Mouse (Mus musculus) cerebellum, adult 11 months (tissue): ENCODE data around the gene Mrgpre.

Experiments used
- DNase-seq: peaks from one replicate; pipeline ENCODE4 v3.0.0; 2022

Mrgpre gene

DNA sequence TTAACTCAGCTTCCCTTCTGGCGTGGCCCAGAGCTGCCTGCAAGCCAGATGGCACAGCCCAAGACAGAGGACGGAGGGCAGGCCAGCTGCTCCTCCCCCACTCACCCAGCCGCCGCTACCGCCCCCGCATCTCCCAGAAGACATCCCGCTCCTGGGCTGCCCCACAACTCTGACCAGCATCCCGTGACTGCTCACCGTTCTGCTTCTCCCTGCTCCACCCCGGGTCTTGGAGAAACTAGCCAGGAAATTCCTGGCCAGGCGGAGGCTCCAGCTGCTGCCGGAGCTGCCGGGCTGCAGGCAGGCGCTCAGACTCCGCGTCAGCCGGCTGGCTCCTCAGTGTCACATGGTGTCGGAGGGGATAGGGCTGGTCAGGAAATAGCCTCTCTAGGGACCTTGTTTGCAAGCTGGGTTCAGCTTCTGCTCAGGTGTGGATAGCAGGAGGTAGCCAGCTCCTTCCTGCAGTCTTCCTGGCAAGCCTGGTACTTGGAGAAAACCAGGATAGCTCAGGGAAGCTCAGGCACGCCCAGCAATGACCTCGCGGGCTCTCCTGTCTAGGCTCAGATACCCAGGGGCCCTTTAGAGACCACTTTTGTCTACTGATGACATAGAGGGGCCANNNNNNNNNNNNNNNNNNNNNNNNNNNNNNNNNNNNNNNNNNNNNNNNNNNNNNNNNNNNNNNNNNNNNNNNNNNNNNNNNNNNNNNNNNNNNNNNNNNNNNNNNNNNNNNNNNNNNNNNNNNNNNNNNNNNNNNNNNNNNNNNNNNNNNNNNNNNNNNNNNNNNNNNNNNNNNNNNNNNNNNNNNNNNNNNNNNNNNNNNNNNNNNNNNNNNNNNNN is at the start of gene Mrgpre:
Gene Mrgpre (minus strand): TSS at position 505 of the 834 bp plus-strand sequence.
- peak; percentile 26 for DNase-seq

DNA sequence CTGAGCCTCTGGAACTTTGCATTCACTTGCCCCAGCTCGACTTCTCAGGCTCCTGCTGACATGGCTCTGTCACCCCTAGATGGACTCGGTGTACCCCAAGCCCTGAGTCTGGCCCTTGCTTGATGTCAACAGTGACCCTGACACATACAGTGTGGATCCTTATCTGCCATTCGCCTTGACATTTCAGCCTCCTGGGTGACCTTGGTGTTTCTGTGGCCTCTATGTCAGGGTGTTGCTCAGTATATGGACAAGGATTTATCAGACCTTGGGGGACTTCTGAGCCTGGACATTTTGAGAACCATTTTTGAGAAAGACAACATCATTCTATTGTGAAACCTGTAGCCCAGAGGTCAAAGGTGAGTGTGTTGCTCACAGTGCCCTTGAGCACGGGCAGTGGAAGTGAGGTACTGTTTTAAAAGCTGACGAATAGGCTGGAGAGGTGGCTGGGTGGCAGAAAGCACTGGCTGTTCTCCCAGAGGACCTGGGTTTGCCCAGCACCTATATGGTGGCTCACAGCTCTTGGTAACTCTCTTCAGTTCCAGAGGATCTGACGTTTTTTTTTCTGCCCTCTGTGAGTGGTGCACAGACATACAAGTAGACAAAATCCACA is 49.4 kb upstream of the Mrgpre start:
- no peak for DNase-seq

DNA sequence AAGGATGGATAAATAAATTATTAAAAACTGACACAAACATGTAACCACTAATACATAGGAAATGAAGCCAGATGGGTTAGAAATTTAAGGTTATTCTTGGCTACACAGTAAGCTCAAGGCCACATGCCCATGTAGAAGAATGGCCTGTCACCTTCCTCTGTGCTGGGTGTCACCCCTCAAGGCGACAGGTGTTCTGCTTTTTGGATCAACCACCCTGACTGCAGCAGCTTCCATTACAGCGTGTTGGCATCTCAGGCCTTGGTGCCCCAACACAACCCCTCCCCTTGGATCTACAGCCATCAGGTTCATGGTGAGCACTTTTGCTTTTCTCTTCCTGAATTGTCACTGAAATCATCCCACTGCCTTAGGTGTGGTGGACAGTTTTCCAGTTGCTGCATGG is 48.3 kb upstream of the Mrgpre start:
- no peak for DNase-seq

DNA sequence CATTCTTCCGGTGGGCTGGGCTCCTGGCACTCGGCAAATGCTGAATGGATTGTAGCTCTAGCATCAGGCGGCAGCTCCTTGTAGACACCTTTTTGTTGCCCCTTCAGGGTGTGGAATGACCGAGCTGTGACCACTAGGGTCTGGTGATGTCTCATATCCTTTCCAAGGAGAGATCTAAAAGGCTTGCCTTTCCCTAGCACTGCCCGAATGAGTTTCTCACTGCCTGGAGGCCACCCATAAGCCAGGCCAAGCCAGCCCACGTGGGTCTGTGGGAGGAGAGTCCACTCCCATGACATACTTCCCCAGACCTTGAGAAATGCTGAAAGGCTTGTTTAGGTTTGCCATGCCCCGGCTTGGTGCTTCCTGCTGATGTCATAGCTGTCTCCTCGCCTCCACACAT is 47.9 kb upstream of the Mrgpre start:
- no peak for DNase-seq

DNA sequence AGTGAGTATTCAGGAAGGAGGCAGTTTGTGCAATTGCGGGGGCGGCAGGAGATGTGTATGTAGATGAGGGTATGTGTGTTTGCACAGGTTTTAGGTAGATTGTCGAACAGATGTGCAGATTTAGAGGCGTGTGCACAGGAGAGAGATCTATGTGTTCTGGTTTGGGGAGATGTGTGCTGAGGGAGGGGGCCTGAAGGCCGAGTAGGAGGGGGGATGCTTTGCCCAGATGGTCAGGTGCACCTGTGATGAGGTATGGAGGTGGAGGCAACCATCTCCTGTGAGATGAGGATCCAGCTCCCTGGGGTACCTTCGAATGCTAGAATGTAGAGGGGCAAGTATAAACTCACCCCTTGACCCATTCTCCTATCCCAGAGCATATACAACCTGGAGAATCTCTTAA is 46.1 kb upstream of the Mrgpre start:
- DNase-seq = peak; percentile 20

DNA sequence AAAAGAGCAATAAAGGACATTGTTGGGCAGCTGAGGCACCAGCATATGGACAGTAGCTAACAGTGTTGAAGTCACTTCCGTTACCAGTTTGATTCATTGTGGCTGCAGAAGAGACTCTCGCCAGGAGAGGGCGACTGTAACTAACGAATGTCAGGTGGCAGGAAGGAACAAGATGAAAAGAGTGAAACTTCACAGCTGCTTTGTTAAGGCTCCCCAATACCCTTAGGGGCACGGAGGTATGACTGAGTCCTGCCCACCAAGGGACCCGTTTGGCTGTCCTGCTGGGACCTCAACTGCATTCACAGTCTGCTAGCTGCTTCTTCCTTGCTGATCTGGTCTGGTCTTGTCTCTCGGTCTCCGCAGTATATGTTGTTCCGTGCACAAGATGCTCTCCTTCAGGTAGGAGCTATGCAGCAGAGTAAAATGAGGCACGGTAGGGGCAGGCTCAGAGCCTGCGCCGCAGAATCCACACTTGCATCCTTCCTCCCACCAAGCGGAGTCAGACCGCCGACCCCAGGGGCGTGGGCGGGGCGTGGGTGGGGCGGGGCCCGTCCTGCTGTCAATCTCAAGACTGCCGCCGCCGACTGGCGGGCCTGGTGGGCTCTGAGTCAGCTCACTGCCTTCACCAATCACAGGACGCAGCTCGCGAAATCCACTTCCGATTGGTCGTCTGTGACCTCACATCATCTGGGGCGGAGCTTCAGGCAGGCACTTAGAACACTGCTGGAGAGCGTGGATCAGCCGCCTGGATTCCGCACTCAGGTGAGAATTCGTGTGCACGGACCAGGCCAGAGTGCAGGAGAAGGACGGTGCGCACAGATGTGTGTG is 45.4 kb upstream of the Mrgpre start:
- DNase-seq = peak; percentile 92

DNA sequence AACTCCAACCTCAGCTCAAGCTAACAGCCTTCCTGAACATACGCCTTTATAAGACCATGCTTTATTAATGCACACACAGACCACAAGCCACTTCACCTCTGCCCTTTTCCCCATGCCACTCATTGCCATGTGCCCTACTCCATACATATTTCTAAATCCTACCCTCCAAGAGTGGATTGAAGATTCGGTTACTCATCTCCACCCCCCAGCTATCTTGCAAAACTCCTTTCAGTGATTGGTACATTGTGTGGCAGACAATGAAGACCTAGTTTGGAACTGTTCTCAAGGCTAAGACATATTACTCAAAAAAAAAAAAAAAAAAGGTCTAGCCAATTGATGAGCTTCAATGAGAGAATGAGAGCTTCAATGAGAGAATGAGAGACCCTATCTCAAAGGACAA is 42.7 kb upstream of the Mrgpre start:
- DNase-seq = no peak

DNA sequence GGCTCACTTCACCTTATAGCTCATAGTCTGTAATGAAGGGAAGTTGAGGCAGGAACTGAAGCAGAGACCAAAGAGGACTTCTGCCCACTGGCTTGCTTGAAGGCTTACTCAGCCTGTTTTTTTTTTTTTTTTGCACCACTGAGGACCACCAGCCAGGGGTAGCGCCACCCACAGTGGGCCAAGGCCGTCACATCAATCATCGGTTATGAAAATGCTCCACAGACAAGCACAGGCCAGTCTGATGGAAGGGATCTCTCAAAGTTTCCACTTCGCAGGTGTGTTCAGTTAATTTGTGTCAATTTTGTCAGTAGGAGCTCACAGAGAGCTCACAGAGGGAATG is 38.9 kb upstream of the Mrgpre start:
- DNase-seq = no peak

DNA sequence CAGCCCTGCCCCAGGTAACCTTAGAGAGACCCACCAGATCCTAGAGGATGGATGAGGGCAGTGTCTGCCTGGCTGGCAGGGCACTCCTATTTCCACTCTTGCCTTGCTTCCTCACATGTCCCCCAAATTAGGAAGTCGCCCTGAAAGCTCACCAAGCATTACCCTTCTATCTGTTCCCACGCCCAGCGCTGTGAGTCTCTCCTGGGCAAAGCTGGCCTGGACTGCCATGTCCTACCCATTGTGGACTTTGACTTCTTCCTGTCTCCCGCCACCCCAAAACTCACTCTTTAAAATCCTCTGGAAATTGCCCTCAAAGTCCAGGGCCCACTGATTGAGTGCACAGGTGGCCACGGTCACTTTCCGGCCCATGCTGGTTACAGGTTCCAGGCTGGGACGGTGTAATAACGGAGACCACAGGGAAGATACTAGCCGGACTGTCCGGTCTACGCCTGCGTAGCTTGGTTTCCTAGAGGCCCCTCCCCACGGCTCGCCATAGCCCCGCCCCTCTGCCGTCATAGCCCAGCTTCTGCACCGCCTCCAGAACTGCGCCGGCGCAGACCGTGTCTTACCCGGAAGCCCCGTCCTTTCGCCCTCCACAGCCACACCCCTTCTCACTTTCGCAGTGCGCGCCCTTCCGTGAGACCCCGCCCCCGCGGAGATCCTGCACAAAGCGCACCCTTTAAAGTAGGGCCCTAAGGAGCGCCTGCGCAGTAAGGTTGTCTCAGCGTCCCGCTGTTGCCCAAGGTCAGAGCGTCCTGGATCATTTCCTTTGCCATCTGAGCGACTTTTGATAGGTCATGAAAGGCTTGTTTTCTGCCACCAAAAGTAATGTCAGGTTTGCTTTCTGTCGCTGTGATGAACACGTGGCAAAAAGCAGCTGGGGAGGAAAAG is 38.3 kb upstream of the Mrgpre start, which contains the start of the genes Nadsyn1 and Dhcr7:
Gene Nadsyn1 (minus strand): TSS at position 475 of the 891 bp plus-strand sequence.
Gene Dhcr7 (plus strand): TSS at position 771 of the 891 bp plus-strand sequence.
- DNase-seq = peak; percentile 99

DNA sequence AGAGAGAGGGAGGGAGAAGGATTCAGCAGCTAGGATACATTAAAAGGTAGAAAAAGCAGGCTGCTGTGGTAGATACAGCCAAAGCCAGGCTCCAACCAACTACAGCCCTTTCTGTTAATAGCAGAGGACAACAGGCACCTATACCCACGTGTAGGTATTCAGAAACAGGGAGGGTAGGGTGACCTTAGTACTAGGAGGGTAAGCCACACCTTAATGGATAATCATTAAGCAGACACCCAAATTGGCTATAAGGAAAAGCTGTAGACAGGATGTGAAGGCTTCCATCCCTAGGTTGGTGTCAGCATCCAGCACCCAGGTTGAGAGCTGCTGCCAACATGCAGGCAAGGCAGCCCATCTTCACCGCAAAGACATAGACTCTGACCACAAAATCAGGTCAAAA is 36.9 kb upstream of the Mrgpre start:
- DNase-seq = no peak

DNA sequence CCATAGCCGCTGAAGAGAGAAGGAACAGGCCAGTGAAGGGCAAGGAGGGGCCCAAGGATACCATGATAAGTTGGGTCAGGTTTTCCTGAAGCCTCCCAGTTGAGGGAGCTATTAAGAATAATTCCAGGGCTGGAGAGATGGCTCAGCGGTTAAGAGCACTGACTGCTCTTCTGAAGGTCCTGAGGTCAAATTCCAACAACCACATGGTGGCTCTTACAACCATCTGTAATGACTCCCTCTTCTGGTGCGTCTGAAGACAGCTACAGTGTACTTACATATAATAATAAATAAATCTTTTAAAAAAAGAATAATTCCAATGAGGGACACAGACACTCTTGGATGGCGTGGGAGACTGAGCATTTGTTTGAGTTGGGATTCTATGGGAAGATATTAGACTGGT is 34.9 kb upstream of the Mrgpre start:
- no peak for DNase-seq

DNA sequence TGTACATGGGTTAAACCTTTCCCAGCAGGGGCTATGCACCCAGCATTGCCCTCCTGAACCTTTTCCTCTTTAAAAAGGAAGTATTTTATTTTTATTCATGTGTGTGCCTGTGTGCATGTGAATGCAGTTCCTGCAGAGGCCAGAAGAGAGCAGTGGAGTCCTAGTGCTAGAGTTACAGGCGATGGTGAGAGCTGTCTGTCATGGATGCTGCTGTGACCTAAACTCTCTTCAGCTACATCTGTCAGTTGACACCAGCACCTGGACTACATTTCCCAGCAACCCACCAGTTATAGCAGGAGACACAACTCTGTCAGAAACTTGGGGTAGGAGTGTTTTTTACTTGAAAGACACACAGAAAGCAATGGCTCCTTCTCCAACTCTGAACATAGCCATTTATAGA is 24.6 kb upstream of the Mrgpre start:
- no peak for DNase-seq

DNA sequence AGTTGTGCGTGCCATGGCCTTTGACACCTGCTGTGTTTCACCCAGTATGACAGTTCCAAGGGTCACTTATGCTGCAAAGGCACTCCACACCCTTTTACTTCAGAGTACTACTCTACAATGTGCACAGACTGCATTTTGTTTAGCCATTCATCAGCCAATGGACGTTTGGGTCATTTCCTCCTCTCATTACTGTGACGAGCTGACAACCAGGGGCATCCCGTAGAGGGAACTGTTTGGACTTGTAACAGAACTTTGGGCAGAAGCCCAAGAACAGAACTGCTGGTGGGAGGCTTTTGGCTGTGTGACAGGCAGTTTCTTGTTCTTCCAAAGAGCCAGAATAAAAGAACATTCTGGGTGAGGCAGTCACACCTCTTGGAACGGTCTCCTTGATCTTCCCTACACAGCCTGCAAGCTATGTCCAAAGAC is 20.9 kb upstream of the Mrgpre start:
- no peak for DNase-seq

DNA sequence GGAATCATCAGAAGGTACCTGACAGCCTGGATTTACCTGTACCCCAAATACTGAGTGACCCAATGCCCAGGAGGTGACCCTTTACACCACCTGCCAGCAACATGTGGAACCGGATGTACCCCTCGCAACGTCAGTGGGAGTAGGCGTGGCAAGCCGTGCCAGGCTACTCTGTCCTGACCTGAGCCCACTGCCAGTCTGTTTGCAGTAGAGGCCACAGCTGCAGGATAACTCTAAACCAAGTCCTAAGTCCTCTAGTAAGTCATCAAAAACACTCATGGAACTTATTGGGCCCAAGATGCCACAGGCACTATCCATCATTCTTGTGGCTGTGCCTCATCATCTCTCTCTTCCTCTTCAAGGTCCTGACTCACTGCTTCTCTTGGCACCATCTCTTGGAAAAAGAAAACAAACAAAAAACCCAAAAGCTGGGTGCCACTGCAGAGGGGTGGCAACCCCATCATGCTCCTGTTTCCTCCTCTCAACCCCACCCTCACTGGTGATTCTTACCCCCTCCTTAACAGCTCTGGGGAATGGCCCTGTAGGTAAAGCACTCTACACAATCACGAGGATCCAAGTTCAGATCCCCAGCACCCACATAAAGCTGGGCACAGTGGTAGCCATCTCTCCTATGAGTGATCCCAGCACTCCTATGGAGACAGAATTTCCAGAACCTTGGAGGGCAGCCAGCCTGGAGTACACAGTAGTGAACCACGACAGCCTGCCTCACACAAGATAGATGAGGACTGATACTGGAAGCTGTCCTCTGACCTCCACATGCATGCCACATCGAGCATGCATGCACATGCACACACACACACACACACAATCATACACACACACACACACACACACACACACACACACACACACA is 17.1 kb upstream of the Mrgpre start:
- DNase-seq = no peak

DNA sequence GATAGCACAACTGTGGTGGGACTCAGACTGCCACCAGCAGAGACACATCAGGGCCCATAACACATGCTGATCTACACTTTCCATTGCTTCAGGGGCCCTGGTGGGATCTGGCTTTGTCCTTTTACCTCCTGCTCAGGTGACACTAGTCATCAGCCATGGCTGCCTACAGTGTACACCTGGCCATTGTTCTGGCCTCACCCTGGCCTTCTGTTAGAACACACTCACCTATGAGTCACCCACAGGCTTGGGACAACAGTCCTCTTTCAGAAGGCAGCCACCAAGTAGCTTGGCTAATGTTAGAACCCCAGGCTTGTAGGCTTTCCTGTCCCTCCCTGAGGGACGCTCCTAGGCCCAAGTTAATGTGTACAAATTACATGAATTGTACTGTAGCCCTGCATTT is 16.5 kb upstream of the Mrgpre start:
- no peak for DNase-seq

DNA sequence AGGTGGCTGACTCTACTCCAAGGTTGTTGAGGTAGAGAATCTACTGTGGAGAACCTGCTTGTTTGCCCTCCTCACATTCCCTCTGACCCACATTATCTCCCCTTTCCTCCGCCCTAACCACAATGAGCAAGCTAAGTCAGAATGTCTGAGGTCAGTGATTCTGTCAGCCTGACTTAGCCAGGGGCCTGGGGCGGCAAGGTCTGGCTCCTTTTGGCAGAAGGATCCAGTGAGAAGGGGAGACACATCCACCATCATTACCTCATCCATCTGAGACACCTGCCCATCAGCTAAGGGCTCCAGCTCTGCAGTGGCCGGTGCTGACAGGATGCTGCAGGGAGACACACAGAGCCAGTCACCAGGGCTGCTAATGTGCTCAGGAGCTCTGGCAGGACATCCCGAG is 14.5 kb upstream of the Mrgpre start:
- DNase-seq = no peak

DNA sequence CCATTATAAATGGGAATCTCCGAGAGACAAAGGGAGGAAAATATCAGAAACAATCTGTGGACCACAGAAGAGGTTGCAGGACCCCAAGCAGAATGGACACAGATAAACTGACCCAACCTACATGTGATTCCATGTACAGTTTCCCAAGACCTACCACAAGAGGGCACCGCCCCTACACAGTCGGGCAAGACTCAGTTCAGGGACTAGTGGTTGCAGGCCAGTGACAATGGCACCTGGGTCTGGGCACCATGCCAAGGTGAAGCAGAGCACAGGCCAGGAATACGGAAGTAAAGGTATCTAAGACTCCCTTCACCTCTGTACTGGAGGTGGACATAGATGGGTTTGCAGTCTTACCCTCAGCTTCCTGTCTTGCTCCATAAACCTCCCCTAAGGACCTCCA is 8.8 kb upstream of the Mrgpre start:
- DNase-seq = no peak

DNA sequence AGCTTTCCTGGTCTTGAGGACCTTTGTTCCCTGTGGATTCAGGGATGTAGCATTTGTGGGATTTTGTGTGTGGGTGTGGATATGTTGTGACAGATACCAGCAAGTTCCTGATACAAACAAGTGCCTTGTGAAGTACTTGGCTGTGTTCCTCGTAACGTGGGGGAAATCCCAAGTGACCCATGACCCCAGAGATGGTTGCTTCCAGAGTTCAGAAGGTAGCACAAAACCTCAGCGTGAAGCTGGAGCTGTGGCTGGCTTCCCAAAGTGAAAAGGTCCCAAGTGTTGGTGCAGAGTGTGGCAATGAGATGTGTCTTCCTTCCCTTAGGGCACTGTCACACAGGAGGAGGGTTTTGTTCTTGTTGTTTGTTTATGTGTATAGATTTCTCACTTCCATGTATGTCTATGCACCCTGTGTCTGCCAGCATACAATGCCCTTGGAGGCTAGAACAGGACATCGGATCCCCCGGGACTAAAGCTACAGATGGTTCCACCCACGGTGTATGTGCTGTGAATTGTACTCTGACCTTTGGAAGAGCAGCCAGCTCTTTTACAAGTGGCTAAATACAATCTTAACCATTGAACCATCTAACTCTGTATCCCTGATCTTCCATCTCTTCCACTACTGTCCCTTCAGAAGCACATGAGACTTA is 8.2 kb upstream of the Mrgpre start:
- DNase-seq = no peak

DNA sequence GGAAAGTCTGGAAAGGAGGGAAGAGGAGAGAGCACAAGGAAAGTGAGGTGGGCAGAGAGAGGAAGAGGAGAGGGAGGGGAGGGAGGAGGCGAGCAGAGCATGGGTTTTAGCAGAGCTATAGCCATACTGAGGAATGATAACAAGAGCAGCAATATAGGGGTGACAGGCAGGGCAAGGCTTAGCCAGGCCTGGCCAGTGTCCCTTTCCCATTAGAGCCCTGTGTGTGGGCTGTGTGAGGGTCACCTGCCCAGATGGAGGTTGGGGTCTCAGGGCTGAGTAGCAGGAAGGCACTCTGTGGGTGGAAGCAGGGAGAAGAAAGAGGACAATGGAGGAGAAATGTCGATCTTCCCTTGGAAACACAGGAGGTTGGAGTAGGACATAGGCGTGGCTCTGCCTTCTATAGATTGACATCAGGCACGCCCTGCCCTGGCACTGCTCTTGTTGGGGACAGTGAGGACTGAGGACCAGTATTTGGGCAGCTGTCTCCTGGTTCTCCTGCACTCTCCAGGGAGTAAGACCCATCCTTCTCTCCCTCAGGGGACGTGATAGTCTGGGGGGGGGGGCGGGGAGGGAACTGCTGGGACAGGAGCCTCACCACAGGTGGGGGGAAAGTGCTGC is 813 bp downstream of the Mrgpre start:
- no peak for DNase-seq

DNA sequence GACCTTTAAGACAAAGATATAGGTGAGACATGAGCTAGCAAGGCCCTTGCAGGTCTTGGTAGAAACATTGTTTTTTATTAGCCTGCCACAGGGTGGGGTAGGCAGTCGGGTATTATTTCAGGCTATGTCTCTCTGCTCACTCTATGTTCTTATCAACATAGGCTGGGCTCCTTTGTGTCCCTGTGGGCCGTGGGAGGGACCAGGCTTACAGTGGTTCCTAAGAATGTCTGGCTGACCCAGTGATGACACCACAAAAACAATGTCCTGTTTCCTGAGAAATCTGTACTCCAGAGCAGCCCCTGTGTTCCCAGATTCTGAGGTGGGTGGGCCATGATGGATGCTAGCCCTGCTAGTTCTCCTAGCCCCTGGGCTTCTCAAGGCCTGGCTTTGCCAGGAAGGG is 6.9 kb downstream of the Mrgpre start:
- no peak for DNase-seq

DNA sequence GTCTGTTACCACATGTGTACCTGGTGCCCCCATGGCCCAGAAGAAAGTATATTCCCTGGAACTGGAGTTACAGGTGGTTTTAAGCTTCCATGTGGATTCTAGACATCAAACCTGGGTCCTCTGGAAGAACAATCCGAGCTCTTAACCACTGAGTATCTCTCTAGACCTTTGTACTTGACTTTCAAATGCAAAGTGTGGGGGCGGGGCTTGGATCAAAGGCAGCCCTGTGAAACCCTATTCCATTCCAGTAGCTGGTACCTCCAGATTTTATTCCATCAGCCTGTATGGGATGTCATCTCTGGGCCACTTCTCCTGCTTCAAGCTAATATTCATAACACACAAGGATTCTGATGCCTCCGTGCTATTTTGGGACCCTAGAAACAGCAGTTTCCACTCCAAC is 8.2 kb downstream of the Mrgpre start:
- DNase-seq = no peak
